Mouse (Mus musculus) activated CD4-positive, CD25-positive, alpha-beta regulatory T cell, adult 4 months (primary cell): Measurements from ENCODE around the gene Gjd3. TPM values are rescaled to one million over a fixed set of nuclear protein-coding genes. Genes with fewer than 3 reads are reported as not detected.
"Not testable (repeated sequence)": the region's sequence is repeated elsewhere in the genome, so short reads cannot be mapped to it uniquely, and the experiment has no call there.

Experiments used
- ATAC-seq: one replicate; pipeline ENCODE4 v1.8.0; 2017
- polyA plus RNA-seq, 2 experiments: library from polyadenylated mRNA; unstranded; fragments of 100-300 nt; shearing (Covaris generic); gene quantifications; one replicate each; pipeline ENCODE4 v1.2.1; 2017

Gjd3 gene
- polyA plus RNA-seq, 2 experiments from 2014 or later, result 0.41 TPM; not detected in 1

DNA sequence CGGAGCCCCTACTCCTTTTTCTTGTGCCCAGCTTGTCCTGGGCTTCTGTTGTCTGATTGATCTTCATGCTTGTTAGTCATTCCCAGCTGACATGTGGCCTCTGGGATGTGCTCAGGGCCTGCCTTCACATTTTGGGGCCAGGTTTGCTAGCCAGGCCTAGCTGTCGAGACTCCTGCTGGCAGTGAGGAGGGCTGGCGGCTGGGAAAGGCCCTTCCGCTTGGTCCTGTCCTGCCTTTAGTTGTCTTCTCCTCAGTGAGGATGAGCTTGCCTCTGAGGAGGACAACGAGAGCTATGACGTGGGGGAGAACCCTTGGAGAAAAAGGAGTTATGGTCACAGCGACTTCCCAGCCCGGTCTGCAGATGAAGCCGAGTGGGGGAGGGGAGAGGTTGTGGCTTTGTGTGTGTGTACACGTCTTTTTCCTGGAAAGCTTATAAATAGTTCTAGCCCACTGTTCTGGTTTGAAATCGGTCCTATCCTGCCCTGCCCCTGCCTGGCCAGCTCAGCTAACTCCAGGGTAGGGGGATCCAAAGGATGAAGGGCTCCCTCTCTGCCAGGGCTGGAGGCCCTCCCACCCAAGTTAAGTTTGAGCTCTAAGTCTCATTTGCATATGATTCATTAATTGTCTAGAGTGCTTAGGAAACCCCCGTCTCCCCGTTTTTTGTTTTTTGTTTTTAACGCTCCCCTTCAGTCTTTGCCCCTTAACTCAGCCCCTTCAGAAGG, 38.9 kb downstream of the Gjd3 start:
- ATAC-seq, result no peak

DNA sequence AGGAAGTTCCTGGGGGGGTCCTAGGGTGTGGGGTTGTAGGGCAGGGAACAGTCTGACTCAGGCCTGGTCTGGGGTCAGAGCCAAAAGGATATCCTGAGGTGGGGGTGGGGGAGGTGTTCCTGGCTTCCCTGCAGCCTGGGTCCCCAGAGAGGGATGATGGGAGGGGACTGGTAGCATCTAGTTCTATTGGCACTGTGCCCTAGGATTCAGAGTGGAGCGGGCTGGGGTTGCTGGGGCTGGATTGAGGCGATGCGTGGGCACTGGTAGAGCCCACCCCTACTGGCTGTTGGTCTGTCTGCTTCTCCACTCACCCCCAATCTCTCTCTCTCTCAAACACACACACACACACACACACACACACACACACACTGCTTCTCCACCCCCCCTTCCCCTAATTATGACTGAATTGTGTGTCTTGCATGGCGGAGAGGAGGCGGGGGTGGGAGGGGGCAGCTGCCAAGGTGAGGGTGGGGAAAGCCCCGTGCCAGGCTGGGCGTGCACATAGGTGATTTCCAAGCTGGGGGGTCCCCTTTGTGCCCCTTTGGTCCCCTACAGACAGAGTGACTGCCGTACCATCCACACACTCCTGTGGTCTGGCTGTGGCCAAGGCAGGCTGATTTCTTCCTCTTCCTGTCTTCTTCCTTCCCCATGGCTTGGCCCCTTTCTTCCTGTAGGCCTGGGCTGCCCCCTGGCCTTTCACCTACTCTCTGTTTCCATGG, 39.7 kb downstream of the Gjd3 start:
- ATAC-seq, result peak; percentile 29

DNA sequence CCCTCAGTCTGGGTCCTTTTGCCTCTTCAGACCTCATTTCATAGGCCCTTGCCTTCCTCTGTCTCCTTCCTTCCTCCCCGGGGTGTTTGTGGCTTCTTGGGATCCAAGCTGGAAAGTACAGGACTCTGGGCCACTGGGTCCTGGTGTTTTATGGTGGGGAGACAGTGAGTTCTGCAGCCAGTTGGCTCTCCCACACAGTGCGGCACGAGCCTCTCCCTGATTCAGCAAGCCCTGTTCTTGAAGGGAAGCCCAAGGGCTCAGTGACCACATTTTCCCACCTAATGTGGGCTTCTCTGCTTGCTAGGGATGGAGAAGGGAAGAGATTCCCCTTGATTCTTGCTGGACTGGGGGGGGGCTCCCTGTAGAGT, 40.3 kb downstream of the Gjd3 start:
- no peak for ATAC-seq

DNA sequence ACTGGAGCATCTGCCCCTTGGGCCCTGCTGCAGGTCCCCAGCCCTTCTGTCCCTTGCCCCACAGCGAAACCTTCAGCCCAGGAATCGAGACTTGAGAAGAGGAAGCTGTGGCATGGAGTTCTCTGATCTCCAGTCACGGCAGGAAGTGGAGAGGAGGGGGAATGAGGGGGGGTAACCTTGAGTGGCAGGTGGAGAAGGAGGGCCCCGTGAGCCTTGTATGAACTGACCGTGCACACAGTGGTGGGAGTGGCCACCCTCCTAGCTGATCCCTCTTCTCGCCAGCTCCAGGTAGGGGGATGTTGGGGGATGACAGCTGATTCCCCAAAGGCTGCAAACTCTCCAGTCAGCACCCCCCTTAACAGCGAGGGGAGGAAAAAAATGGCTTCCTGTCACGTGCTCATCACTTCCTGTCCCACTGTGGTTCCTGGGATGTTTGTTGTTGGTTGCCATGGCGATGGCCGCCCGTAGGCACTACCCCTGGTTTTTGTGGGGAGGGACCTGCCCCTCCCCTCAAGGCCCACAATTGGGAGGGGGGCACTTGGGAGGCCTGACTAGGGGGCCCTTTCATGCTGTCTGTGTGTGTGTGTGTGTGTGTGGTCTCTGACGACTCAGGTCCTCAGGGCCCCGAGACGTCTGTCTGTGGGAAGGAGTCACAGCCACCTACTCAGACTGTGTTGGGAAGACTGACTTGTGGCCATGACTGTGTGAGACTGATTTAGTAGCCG, 40.8 kb downstream of the Gjd3 start:
- peak; percentile 32 for ATAC-seq

DNA sequence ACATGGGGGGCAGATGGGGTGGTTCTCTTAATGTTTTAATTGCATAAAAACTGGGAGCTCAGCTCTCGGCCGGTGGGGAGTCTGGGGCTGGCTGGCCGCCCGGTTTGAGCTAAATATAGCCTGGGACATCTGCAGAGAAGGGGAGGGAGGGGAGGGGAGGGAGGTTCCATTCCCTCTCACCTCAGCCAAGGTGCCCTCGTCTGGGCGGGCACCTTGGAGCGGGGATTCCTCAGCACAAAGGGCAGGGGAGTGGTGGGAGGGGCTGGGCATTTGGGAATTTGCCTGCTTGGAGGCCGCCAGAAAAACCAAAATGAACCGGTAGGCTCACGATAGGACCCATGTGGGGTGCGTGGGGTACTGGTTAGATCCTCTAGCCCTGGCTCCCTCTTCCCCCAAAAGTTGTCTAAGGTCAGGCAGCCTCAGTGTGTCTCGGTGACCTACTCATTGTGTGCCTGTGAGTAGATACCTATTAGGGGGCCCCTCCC, 41.4 kb downstream of the Gjd3 start:
- no peak for ATAC-seq

DNA sequence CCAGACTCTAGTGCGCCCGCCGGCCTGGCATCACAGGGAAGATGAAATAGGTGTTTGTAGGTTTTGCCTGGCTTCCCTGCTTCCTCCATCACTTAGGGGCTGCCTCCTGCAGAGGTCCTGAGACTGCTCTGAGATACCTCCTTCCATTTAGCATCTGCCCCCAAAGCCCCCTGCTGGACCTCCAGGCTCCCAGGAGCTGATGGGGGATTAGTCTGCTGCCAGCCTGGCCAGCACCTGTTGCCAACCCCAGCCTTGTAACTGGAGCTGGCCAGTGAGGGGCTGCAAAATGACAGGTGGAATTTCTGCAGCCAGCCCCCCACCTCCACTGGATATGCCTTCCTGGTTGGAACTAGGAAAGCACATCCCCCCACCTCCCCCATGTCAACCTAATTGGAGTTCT, 42.0 kb downstream of the Gjd3 start:
- ATAC-seq, result no peak

DNA sequence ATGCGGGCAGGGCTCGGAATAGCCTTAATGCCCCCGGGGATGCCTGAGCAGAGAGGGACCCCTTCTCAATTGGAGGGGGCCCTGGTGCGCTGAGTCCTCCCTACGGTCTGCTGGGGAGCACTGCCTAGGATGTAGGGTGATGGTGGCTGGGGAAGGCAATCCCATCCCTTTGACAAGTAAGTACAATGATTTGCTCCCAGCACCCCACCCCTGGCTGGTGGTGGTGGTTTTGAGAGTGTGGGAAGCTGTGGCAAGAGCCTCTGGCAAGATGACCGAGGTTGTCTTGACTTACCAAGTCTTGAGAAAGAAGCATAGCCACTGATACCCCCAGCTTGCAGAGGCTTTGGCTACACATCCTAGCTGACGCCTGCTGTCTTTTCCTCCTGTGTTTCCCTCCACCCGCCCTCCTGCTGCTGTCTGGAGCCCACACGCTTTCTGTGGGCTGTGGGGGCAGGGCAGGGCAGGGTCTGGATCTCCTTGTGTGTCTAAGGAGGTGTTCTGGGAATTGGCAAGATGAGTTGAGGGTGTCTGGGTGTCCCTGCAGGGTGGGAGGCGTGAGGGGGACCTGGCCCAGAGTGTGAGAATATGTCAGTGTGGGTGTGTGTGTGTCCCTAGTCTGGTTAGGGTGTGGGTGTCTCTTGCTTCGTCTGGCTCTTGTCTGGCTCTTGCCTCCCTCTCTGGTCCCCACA, 42.7 kb downstream of the Gjd3 start:
- no peak for ATAC-seq

DNA sequence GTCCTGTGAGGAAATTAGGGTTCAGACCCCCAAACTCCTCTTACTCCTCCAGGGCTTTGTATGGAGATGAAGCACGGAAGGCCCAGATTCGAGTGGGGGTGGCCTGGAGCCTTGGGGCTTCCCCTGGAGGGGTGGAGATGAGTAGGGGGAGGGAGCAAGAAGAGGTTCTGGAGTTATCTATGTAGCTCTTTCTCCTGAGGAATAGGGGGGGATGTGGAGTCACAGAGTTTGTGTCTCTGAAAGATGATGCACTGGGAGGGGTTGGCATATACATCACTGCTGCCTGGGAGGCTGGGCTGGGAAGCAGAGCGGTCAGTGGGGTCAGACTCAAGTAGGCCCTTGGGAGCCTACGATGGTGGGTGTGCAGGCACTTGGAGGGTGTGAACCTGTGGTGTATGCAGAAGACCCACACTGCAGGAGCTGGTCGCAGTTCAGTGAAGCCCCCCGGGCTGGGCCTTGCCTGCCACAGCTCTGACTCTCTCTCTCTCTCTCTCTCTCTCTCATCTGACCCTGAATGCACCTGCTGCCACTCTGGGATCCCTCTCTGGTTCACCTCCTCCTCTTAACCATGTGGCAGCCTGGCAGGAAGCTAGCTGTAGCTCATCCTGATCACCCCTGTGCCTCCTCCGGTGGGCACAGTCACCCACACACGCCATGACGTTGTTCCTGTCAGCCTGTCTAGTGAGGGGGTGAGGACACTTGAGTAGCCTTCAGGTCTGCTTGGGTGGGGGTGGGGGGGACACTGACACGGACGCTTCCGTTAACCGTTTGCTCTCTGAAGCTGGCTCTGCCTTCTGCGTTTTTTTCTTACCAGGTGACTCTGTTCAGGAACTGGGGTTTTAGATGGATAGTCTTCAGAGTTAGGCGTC, 43.5 kb downstream of the Gjd3 start:
- ATAC-seq, result peak; percentile 21

DNA sequence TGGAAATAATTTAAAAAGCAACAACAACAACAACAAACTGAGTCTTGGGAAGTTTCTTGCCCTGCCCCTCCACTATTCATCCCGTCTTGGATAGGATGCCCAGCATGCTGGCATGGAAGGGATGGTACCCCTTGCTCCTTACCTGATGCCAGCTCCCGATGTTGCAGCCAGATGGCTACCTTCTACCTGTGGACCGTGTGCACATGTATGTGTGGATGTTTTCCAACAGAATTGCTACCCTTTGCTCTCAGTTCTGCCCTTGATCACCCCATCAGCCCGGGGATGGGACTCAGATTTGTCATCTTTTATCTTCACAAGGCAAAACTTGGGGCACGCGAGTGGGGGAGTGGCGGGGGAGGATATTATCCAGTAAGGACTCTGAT, 44.1 kb downstream of the Gjd3 start:
- ATAC-seq, result no peak

DNA sequence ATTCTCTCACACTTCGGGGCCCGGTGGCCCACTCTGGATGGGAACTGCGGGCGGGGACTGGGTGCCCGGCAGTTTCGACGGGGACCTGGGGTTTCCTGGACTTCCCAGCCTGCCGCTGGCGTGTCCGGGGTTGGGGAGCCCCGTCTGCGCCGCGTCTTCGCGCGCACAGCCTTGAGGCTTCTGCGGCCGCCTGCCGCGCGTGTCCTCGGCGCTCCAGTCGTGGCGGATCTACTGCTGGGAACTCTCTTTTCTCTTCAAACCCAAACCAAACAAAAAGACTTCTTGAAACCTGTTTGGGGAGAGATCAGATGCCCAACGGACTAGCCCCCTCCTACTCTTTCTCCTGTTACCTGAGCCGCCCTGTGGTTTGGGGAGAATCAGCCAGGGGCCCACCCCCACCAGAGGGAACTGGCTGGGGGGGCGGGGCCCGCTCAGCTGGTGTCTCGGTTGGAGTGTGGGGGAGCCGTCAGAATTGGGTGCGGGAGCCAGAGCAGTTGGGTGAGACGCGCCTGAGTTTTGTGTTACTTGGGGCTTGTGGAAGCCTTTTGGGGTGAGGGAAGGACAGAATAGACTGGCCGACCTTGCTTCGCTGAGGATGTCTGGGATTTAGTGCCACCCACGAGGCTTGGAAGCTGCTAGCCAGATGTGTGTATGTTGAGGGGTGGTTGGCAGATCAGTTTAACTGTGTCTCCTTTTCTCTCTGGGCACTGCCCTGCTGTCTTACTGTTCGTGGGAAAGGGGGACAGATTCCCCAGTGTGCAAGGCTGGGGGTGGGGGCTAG, 44.7 kb downstream of the Gjd3 start:
- peak; percentile 3 for ATAC-seq

DNA sequence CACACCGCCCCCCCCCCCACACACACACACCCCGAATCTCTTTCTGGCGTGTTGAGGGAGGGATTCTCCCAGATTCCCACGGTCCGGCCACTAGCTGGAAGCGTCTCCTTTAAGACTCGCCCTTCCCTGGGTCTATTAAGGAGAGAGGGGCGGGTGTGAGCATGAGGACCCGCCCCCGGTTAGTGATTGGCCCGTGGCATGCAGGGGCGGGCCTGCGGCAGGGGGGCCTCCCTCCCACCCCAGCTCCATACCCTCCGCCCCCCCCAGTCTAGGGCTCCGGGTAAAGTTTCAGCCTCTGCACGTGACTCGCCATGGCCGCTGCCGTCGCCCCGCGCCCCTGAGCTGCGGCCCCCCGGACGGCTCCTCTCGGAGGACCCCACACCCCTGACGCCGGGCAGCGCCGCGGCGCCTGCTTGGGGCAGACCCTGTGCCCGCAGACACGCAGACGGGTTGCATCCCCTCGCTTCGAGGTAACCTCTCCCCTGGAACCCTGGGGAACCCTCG, 45.4 kb downstream of the Gjd3 start:
- peak; percentile 37 for ATAC-seq

DNA sequence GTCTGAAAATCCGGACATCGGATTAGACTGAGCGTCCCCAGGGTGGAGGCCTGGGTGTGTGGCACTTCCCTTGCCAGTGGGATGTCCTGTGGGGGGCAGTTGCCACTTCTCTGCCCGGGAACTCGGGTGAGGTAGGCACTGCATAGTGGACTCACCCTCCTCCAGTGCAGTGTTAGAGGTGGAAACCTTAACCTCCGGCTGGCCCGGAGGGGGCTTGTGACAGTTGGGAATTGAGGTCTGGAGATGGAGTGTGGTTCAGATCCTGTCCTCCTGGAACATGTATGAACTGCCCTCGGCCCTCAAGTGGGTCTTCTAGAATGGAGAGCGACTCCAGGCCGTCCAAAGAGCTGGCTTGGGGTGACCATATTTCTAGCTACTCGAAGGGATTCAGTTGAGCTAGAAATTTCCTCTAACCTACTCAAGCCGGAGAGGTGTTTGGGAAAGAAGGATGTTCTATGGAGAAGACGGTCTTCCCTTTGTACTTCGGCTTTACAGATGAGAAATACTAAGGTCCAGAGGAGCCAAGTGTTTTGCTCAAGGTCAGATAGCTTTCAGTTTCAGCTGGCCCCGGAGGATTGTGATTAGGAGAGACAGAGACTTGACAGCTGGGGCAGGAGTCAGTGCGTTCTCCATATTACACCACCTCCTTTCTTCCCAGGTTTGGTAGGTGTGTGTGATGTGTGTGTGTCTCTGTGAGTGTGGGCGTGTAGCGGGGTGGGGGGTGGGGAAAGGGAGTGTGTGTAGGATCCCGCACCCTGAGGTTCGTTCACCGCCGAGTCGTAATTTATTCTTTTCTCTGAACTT, 46.0 kb downstream of the Gjd3 start:
- ATAC-seq, result no peak

DNA sequence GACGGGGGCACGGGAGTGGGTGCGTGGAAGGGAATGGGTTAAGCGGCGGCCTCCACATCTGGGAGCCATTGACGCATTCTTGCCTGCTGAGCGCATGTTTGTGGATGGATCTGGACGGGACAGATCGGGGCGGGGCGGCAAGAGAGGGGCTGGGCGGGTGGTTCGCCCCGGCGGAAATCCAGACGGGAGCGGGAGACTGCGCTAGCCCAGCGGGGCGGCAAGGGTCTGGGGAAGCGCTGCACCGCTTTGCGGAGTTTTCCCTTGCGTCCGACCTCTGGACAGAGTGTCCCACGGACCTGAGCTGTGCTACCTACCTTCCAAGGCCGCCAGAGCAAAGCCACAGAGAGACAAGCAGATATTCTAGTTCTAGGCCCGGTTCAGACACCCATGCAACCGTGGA, 46.6 kb downstream of the Gjd3 start:
- no peak for ATAC-seq

DNA sequence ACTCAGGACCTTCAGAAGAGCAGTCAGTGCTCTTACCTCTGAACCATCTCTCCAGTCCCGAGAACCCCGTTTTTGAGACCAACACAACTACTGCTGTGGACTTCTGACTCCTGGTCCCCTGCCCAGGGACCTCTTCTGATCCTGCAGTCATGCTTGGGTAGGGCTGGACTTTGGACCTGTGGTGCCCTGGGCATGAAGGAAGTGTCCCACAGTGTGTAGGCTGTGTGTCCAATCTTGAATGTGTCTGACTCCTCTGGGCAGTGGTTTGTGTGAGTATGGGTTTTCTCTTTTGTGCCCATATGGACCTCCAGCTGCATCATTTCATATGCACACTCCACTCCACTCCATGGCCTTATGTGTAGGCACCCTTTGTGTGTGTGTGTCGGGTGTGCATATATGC, 47.7 kb downstream of the Gjd3 start:
- no peak for ATAC-seq

DNA sequence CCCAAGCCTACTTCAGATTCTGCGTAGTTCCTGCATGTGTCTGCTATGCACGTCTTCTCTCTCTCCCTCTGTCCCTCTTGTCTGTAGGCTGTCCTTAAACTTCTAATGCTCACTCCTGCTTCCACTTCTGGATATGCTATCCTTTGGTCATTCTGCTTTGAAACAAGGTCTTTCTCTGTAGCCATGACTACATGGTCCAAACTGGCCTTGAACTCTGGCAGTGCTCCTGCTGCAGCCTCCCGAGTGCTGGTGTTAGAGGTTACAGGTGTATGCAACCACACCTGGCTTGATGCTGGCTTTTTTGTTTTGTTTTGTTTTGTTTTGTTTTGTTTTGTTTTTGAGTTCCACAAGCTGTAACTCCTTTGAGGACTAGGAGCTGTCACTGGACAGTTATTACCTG, 48.4 kb downstream of the Gjd3 start:
- ATAC-seq, result no peak

DNA sequence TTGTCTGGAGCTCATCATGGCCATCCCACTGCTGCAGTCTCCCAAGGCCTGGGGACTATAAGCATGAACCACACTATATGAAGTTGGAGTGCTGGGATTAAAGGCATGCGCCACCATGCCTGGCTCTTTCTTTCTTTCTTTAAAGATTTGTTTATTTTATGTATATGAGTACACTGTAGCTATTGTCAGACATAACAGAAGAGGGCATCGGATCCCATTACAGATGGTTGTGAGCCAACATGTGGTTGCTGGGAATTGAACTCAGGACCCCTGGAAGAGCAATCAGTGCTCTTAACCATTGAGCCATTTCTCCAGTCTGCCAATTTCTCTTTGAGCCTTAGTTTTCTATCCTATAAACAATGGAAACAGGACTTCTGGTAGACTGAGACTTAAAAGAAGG, 49.0 kb downstream of the Gjd3 start:
- ATAC-seq, result not testable (repeated sequence)

DNA sequence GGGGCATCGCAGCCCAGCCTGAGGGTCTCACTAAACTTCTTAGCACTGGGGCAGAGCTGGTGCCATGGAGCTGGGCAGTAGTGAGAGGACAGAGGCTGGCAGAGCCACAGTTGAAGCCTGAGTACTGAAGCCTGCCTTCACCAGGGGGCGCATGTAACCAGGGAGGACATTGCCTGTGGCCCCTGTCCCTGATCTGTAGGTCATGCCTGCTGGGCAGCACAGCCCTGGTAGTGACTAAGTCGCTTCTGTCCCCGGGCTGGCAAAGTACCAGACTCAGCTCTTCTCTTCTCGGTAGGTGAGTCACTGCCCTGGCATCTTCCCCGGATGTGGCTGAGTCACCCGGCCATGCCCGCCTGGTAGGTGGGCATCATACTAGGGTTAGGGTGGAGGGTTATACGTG, 49.7 kb downstream of the Gjd3 start:
- peak; percentile 33 for ATAC-seq

DNA sequence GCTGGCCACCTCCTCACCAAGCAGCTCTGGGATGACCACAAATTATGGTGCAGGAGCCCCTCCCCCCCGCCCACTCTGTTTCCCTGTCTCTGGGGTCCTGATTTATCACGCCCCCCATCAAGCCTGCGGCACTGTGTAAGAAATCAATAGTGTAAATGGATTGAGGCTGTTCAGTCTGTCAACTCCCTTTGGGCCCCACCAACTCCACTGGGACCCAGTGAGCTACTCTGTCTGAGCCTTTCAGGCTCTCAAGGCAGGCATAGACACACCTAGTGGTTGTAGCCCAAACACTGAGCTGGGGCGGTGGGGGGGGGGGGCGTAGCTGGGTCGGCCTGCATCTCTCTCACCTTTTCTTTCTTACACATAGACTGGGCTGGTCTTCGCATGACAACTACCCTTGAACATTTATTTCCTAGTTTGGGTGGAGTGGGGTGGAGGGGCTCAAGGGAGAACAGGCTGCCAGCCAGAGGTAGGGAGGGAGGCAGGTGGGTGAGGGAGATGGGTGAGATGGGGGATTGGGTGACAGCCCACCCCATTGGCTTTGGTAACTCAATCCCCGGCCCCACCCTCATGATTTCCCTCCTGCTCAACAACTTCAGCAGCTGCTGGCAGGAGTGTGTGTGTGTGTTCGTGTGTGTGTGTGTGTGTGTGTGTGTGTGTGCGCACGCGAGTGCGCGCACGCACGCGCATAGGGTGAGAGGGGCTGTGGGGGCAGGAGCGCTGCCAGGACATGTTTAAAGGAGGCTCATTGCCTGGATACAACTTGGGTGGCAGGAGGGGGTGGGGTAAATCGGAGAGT, 50.3 kb downstream of the Gjd3 start:
- no peak for ATAC-seq
